Mouse (Mus musculus) hindbrain, embryonic 10.5 days (tissue): ENCODE measurements around the gene Fyb2. TPM values are rescaled to one million over a fixed set of nuclear protein-coding genes. Genes with fewer than 3 reads are reported as not detected.

ENCODE experiments used
- DNase-seq: peaks from one replicate; pipeline ENCODE4 v3.0.0-alpha.2; 2017; ENCODE audit warnings: low spot score
- H3K27ac ChIP-seq: fragments of 300-500 bp; sonication (generic); 2 replicates; pipeline ENCODE4 v1.5.1; 2016; ENCODE audit warnings: mild to moderate bottlenecking, moderate library complexity
- H3K27me3 ChIP-seq: fragments of 300-500 bp; sonication (generic); 2 replicates; pipeline ENCODE4 v1.6.1; 2016; ENCODE audit warnings: mild to moderate bottlenecking; ENCODE audit not compliant: poor library complexity, insufficient read depth, severe bottlenecking
- H3K36me3 ChIP-seq: fragments of 300-500 bp; sonication (generic); 2 replicates; pipeline ENCODE4 v1.6.1; 2016; ENCODE audit warnings: mild to moderate bottlenecking, moderate library complexity
- H3K4me1 ChIP-seq: fragments of 300-500 bp; sonication (generic); replicated peaks from 2 replicates; pipeline ENCODE4 v1.6.1; 2016; ENCODE audit warnings: mild to moderate bottlenecking
- H3K4me3 ChIP-seq: fragments of 300-500 bp; sonication (generic); 2 replicates; pipeline ENCODE4 v1.5.1; 2016; ENCODE audit warnings: mild to moderate bottlenecking, moderate library complexity
- H3K9me3 ChIP-seq: fragments of 300-500 bp; sonication (generic); 2 replicates; pipeline ENCODE4 v1.6.1; 2016; ENCODE audit warnings: mild to moderate bottlenecking, moderate library complexity
- WGBS: fragments of 180-500 bp; shearing (Covaris S2); methylation state at CpG from one replicate; pipeline ENCODE4 v1.1.7; 2016; 5-methylcytosine and 5-hydroxymethylcytosine counted together
- polyA plus RNA-seq: library from polyadenylated mRNA; unstranded; fragments of >200 nt; fragmentation: Nextera tagmentation; extraction: Ambion mirVana; gene quantifications from 2 replicates; pipeline ENCODE4 v1.2.1, GENCODE M21; 2016

Fyb2 gene
- polyA plus RNA-seq, 1 experiment from 2014 or later = 0.05 TPM

- no peak overlapping the region for H3K4me3 ChIP-seq
- no peak for DNase-seq
- no peaks in the 10 kb centered on the region for H3K4me1 ChIP-seq
- 72% methylated on average over 3 of the region's 3 CpGs for WGBS
- H3K9me3 ChIP-seq = no peaks in the 10 kb centered on the region
- no peaks in the 10 kb centered on the region for H3K27me3 ChIP-seq
- no peaks in the 10 kb centered on the region for H3K36me3 ChIP-seq
- no peak overlapping the region for H3K27ac ChIP-seq
Measured at GRCm38 (mm10) chr4:104949304-104949703, 36.0 kb downstream of the Fyb2 start.

GRCm38 (mm10) chr4:104951280-104951878 is 38.1 kb downstream of the Fyb2 start:
- H3K4me1 ChIP-seq = no peaks in the 10 kb centered on the region

GRCm38 (mm10) chr4:104956691-104957090 is 43.4 kb downstream of the Fyb2 start:
- no peaks in the 10 kb centered on the region for H3K36me3 ChIP-seq
- H3K4me1 ChIP-seq = no peaks in the 10 kb centered on the region
- no peak for DNase-seq
- H3K9me3 ChIP-seq = no peaks in the 10 kb centered on the region
- no peaks in the 10 kb centered on the region for H3K27me3 ChIP-seq
- H3K27ac ChIP-seq = no peak overlapping the region
- H3K4me3 ChIP-seq = no peak overlapping the region
- 60% methylated on average over 7 of the region's 7 CpGs for WGBS

More at GRCm38 (mm10) chr4:104951280-104951878, 38.1 kb downstream of the Fyb2 start:
- 84% methylated on average over 4 of the region's 4 CpGs for WGBS
- H3K27ac ChIP-seq = no peak overlapping the region
- DNase-seq = no peak
- H3K9me3 ChIP-seq = no peaks in the 10 kb centered on the region
- H3K36me3 ChIP-seq = no peaks in the 10 kb centered on the region
- no peak overlapping the region for H3K4me3 ChIP-seq
- H3K27me3 ChIP-seq = no peaks in the 10 kb centered on the region

- 88% methylated on average over 5 of the region's 5 CpGs for WGBS
Measured at GRCm38 (mm10) chr4:104961431-104961830, 48.2 kb downstream of the Fyb2 start.

GRCm38 (mm10) chr4:104972606-104973005 is 59.4 kb downstream of the Fyb2 start:
- H3K4me1 ChIP-seq = no peaks in the 10 kb centered on the region
- H3K4me3 ChIP-seq = no peak overlapping the region
- 89% methylated on average over 2 of the region's 2 CpGs for WGBS
- H3K9me3 ChIP-seq = no peaks in the 10 kb centered on the region
- no peaks in the 10 kb centered on the region for H3K36me3 ChIP-seq
- no peak overlapping the region for H3K27ac ChIP-seq
- no peak for DNase-seq
- no peaks in the 10 kb centered on the region for H3K27me3 ChIP-seq

More at GRCm38 (mm10) chr4:104961431-104961830, 48.2 kb downstream of the Fyb2 start:
- no peaks in the 10 kb centered on the region for H3K27me3 ChIP-seq
- no peaks in the 10 kb centered on the region for H3K36me3 ChIP-seq
- H3K4me1 ChIP-seq = no peaks in the 10 kb centered on the region
- H3K4me3 ChIP-seq = no peak overlapping the region
- no peak for DNase-seq
- H3K27ac ChIP-seq = no peak overlapping the region
- H3K9me3 ChIP-seq = no peaks in the 10 kb centered on the region; the same call in 1 of the 2 replicates

- Histone ChIP-seq H3K27ac (no peak overlapping the region), H3K4me1 (no peaks in the 10 kb centered on the region), H3K9me3 (no peaks in the 10 kb centered on the region), H3K4me3 (no peak overlapping the region), H3K27me3 (no peaks in the 10 kb centered on the region), H3K36me3 (no peaks in the 10 kb centered on the region)
- 88% methylated on average over 6 of the region's 6 CpGs for WGBS
- DNase-seq = no peak
Measured at GRCm38 (mm10) chr4:104975162-104975830, 62.0 kb downstream of the Fyb2 start.

GRCm38 (mm10) chr4:104985960-104986632 is 72.8 kb downstream of the Fyb2 start:
- WGBS = 84% methylated on average over 5 of the region's 5 CpGs
- no peak for DNase-seq
- Histone ChIP-seq H3K27ac (no peak overlapping the region), H3K4me3 (no peak overlapping the region), H3K27me3 (no peaks in the 10 kb centered on the region), H3K4me1 (no peaks in the 10 kb centered on the region), H3K9me3 (no peaks in the 10 kb centered on the region), H3K36me3 (no peaks in the 10 kb centered on the region)

- Histone ChIP-seq H3K27ac (no peak overlapping the region), H3K4me1 (peaks cover 6% of the 10 kb centered on the region; the same call in 1 of the 2 replicates), H3K9me3 (no peaks in the 10 kb centered on the region), H3K36me3 (no peaks in the 10 kb centered on the region), H3K4me3 (no peak overlapping the region), H3K27me3 (no peaks in the 10 kb centered on the region)
- 85% methylated on average over 7 of the region's 7 CpGs for WGBS
- no peak for DNase-seq
Measured at GRCm38 (mm10) chr4:104987631-104988030, 74.4 kb downstream of the Fyb2 start.

- no peaks in the 10 kb centered on the region for H3K9me3 ChIP-seq
- H3K4me3 ChIP-seq = no peak overlapping the region
- H3K27me3 ChIP-seq = no peaks in the 10 kb centered on the region
- H3K27ac ChIP-seq = no peak overlapping the region
- no peaks in the 10 kb centered on the region for H3K36me3 ChIP-seq
- no peak for DNase-seq
- 84% methylated on average over 5 of the region's 5 CpGs for WGBS
- peaks cover 6% of the 10 kb centered on the region; the same call in 1 of the 2 replicates for H3K4me1 ChIP-seq
Measured at GRCm38 (mm10) chr4:104988102-104988501, 74.8 kb downstream of the Fyb2 start.

- no peak for DNase-seq
- no peaks in the 10 kb centered on the region for H3K27me3 ChIP-seq
- no peaks in the 10 kb centered on the region for H3K36me3 ChIP-seq
- H3K27ac ChIP-seq = no peak overlapping the region
- WGBS = 93% methylated on average over 7 of the region's 7 CpGs
- no peak overlapping the region for H3K4me3 ChIP-seq
- H3K4me1 ChIP-seq = peaks cover 6% of the 10 kb centered on the region; the same call in 1 of the 2 replicates
- H3K9me3 ChIP-seq = no peaks in the 10 kb centered on the region
Measured at GRCm38 (mm10) chr4:104988709-104989108, 75.5 kb downstream of the Fyb2 start.

GRCm38 (mm10) chr4:104990016-104990415 is 76.8 kb downstream of the Fyb2 start:
- no peak for DNase-seq
- WGBS = 90% methylated on average over 6 of the region's 6 CpGs
- no peak overlapping the region for H3K27ac ChIP-seq
- no peaks in the 10 kb centered on the region for H3K36me3 ChIP-seq
- H3K9me3 ChIP-seq = no peaks in the 10 kb centered on the region
- no peaks in the 10 kb centered on the region for H3K27me3 ChIP-seq
- no peak overlapping the region for H3K4me3 ChIP-seq
- H3K4me1 ChIP-seq = peaks cover 6% of the 10 kb centered on the region; the same call in 1 of the 2 replicates

- no peaks in the 10 kb centered on the region for H3K27me3 ChIP-seq
- H3K9me3 ChIP-seq = no peaks in the 10 kb centered on the region
- DNase-seq = no peak
- H3K4me3 ChIP-seq = no peak overlapping the region
- H3K4me1 ChIP-seq = peaks cover 6% of the 10 kb centered on the region; the same call in 1 of the 2 replicates
- WGBS = 87% methylated on average over 3 of the region's 3 CpGs
- H3K27ac ChIP-seq = no peak overlapping the region
- H3K36me3 ChIP-seq = no peaks in the 10 kb centered on the region
Measured at GRCm38 (mm10) chr4:104990686-104991085, 77.4 kb downstream of the Fyb2 start.

GRCm38 (mm10) chr4:104992271-104992670 is 79.0 kb downstream of the Fyb2 start:
- H3K27me3 ChIP-seq = no peaks in the 10 kb centered on the region

More at GRCm38 (mm10) chr4:104992271-104992670, 79.0 kb downstream of the Fyb2 start:
- Histone ChIP-seq H3K4me3 (no peak overlapping the region), H3K36me3 (no peaks in the 10 kb centered on the region), H3K9me3 (no peaks in the 10 kb centered on the region), H3K4me1 (peaks cover 6% of the 10 kb centered on the region; the same call in 1 of the 2 replicates), H3K27ac (no peak overlapping the region)
- 84% methylated on average over 3 of the region's 3 CpGs for WGBS
- no peak for DNase-seq
